Mouse (Mus musculus): ENCODE results near the gene Adgra1. TPM values are rescaled to one million over a fixed set of nuclear protein-coding genes. Genes with fewer than 3 reads are reported as not detected.

Adgra1 gene
- polyA plus RNA-seq, 1 experiment from 2014 or later = not detected

DNA sequence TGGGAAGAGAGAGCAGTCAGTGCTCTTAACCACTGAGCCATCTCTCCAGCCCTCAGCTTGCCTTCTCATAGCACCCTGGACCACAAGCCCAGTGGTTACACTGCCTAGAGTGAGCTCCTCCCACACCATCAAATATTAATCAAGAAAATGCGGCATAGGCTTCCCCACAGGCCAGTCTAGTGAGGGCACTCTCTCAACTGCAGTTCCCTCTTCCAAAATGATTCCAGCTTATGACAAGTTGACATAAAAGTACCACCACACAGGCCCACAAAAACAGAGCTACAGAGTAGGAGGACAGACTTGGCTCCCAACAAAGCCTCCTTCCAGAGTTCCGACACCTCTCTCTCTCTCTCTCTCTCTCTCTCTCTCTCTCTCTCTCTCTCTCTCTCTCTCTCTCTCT is 29.1 kb downstream of the Adgra1 start:
- Histone ChIP-seq H3K36me3 (ENCODE audit: control insufficient read depth, insufficient read depth, low read length) (no peaks in the 10 kb centered on the region), H3K4me2 (no peak overlapping the region), H3K9me3 (replicated peaks; ENCODE audit: control insufficient read depth, low read length) (no peaks in the 10 kb centered on the region), H3K4me1 (ENCODE audit: control insufficient read depth, insufficient read depth, low read length) (no peaks in the 10 kb centered on the region), H3K4me3 (ENCODE audit: low read depth, low read length) (no peak overlapping the region), H3K27ac (ENCODE audit: low read depth, low read length) (no peak overlapping the region), H3K27me3 (ENCODE audit: control insufficient read depth, insufficient read depth, low read length) (no peaks in the 10 kb centered on the region), H3K9ac (ENCODE audit: low read depth, low read length) (no peak overlapping the region)
- no peak for ATAC-seq (replicated peaks; ENCODE audit: insufficient number of reproducible peaks, low FRiP score, low TSS enrichment)
- 82% methylated on average over 2 of the region's 2 CpGs for WGBS (ENCODE audit: insufficient replicate concordance)

DNA sequence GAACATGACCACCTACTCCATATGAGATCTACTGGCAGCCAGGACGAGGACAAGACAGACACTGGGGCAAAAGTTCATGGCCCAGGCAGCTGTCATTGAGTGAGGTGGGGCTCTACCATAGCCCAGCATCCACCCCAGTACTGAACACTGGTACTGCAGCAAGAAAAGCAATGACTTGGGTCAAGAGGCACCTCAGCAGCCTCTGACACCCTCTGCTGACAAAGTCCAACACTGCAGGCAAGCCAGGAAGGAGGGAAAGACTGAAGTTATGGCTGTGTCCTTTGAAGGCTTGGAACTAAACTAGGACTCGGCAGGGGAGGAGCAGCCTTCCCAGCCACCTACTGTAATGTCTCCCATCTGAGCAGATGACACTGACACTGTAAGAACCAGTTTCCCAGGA is 30.3 kb downstream of the Adgra1 start:
- no peak overlapping the region for H3K9ac ChIP-seq (ENCODE audit: low read depth, low read length)
- no peak overlapping the region for H3K4me3 ChIP-seq (ENCODE audit: low read depth, low read length)
- no peak overlapping the region for H3K27ac ChIP-seq (ENCODE audit: low read depth, low read length)
- 35% methylated on average over 2 of the region's 2 CpGs for WGBS (ENCODE audit: insufficient replicate concordance)
- ATAC-seq (replicated peaks; ENCODE audit: insufficient number of reproducible peaks, low FRiP score, low TSS enrichment) = no peak
- no peaks in the 10 kb centered on the region for H3K9me3 ChIP-seq (replicated peaks; ENCODE audit: control insufficient read depth, low read length)
- H3K4me1 ChIP-seq (ENCODE audit: control insufficient read depth, insufficient read depth, low read length) = no peaks in the 10 kb centered on the region
- no peak overlapping the region for H3K4me2 ChIP-seq
- no peaks in the 10 kb centered on the region for H3K27me3 ChIP-seq (ENCODE audit: control insufficient read depth, insufficient read depth, low read length)
- H3K36me3 ChIP-seq (ENCODE audit: control insufficient read depth, insufficient read depth, low read length) = no peaks in the 10 kb centered on the region

DNA sequence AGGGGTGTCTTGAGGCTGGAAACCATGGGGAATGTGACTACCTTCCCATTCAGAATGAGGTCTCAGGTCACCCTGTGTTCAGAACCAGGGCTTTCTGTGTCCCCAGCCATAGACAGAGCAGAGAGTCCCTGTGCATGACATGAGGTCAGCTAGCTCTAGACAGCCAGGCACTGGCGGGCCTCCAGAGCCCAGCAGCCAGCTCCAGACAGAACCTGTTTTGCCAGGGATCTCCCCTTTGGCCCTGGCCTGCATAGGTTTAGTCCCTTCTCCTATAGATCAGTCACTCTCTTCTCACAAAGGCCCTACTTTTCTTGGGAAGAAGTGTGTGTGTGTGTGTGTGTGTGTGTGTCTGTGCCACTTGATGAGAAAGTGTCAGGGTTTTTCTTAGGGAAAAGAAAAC is 30.9 kb downstream of the Adgra1 start:
- Histone ChIP-seq H3K4me2 (no peak overlapping the region), H3K27ac (ENCODE audit: low read depth, low read length) (no peak overlapping the region), H3K4me3 (ENCODE audit: low read depth, low read length) (no peak overlapping the region), H3K27me3 (ENCODE audit: control insufficient read depth, insufficient read depth, low read length) (no peaks in the 10 kb centered on the region), H3K9me3 (replicated peaks; ENCODE audit: control insufficient read depth, low read length) (no peaks in the 10 kb centered on the region), H3K9ac (ENCODE audit: low read depth, low read length) (no peak overlapping the region), H3K4me1 (ENCODE audit: control insufficient read depth, insufficient read depth, low read length) (no peaks in the 10 kb centered on the region), H3K36me3 (ENCODE audit: control insufficient read depth, insufficient read depth, low read length) (no peaks in the 10 kb centered on the region)
- 52% methylated on average over 1 of the region's 1 CpGs for WGBS (ENCODE audit: insufficient replicate concordance)
- ATAC-seq (replicated peaks; ENCODE audit: insufficient number of reproducible peaks, low FRiP score, low TSS enrichment) = no peak

GRCm38 (mm10) chr7:139871014-139871413 is 37.0 kb downstream of the Adgra1 start:
- Histone ChIP-seq H3K27me3 (ENCODE audit: control insufficient read depth, insufficient read depth, low read length) (no peaks in the 10 kb centered on the region), H3K4me1 (ENCODE audit: control insufficient read depth, insufficient read depth, low read length) (no peaks in the 10 kb centered on the region), H3K9ac (ENCODE audit: low read depth, low read length) (no peak overlapping the region), H3K4me3 (ENCODE audit: low read depth, low read length) (no peak overlapping the region), H3K36me3 (ENCODE audit: control insufficient read depth, insufficient read depth, low read length) (no peaks in the 10 kb centered on the region), H3K4me2 (no peak overlapping the region), H3K9me3 (replicated peaks; ENCODE audit: control insufficient read depth, low read length) (no peaks in the 10 kb centered on the region), H3K27ac (ENCODE audit: low read depth, low read length) (no peak overlapping the region)
- ATAC-seq (replicated peaks; ENCODE audit: insufficient number of reproducible peaks, low FRiP score, low TSS enrichment) = no peak
- 86% methylated on average over 5 of the region's 5 CpGs for WGBS (ENCODE audit: insufficient replicate concordance)

DNA sequence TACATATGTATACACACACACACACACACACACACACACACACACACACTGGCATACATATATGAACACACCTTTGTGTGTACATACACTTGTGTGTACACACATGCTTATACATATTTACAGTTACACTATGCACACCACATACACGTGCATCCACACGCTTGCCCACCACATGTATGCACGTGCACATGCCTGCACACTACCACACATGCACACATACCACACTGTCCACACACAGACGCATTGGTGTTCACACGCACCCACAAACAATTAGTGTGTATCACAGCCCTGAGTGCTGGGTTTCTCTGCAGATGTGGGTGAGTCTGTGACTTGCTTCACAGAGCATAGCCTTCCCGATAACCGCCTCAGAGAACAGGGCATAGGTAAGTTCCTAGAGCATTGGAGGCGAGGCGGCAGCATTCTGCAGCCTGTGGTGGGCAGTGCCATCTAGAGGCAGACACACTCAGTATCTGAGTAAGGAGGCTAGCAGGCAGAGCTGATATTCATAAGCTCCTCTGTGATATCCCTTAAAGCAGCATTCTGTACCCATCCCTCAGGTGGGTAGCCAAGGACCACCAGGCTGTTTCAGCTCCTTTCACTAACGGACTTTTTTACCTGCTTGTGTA is 43.3 kb downstream of the Adgra1 start:
- WGBS (ENCODE audit: insufficient replicate concordance) = 65% methylated on average over 10 of the region's 10 CpGs
- Histone ChIP-seq H3K4me2 (no peak overlapping the region), H3K27ac (ENCODE audit: low read depth, low read length) (no peak overlapping the region), H3K9ac (ENCODE audit: low read depth, low read length) (no peak overlapping the region), H3K4me3 (ENCODE audit: low read depth, low read length) (no peak overlapping the region), H3K27me3 (ENCODE audit: control insufficient read depth, insufficient read depth, low read length) (peaks cover 2% of the 10 kb centered on the region; the same call in 1 of the 2 replicates), H3K36me3 (ENCODE audit: control insufficient read depth, insufficient read depth, low read length) (no peaks in the 10 kb centered on the region), H3K4me1 (ENCODE audit: control insufficient read depth, insufficient read depth, low read length) (no peaks in the 10 kb centered on the region), H3K9me3 (replicated peaks; ENCODE audit: control insufficient read depth, low read length) (no peaks in the 10 kb centered on the region)
- no peak for ATAC-seq (replicated peaks; ENCODE audit: insufficient number of reproducible peaks, low FRiP score, low TSS enrichment)

DNA sequence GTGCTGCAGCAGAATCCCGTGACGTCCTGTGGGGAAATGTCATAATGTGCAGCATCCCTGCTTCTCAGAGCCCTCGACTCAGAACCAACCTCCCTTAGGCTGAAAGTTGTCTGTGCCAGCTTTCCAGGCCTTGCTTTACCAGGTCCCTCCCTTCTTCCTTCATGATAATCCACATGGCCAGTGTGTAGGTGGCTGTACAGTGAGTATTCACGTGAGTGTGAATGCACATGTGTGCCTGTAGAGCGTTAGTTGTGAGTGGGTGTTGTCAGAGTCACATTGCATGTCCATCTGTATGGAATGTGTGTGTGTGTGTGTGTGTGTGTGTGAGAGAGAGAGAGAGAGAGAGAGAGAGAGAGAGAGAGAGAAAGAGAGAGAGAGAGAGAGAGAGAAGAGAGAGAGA is 44.1 kb downstream of the Adgra1 start:
- Histone ChIP-seq H3K36me3 (ENCODE audit: control insufficient read depth, insufficient read depth, low read length) (no peaks in the 10 kb centered on the region), H3K27ac (ENCODE audit: low read depth, low read length) (no peak overlapping the region)

GRCm38 (mm10) chr7:139878621-139879020 is 44.6 kb downstream of the Adgra1 start:
- Histone ChIP-seq H3K36me3 (ENCODE audit: control insufficient read depth, insufficient read depth, low read length) (no peaks in the 10 kb centered on the region), H3K27ac (ENCODE audit: low read depth, low read length) (no peak overlapping the region), H3K4me3 (ENCODE audit: low read depth, low read length) (no peak overlapping the region), H3K27me3 (ENCODE audit: control insufficient read depth, insufficient read depth, low read length) (peaks cover 2% of the 10 kb centered on the region; the same call in 1 of the 2 replicates), H3K4me2 (no peak overlapping the region), H3K9me3 (replicated peaks; ENCODE audit: control insufficient read depth, low read length) (no peaks in the 10 kb centered on the region), H3K4me1 (ENCODE audit: control insufficient read depth, insufficient read depth, low read length) (no peaks in the 10 kb centered on the region), H3K9ac (ENCODE audit: low read depth, low read length) (no peak overlapping the region)
- ATAC-seq (replicated peaks; ENCODE audit: insufficient number of reproducible peaks, low FRiP score, low TSS enrichment) = no peak
- 38% methylated on average over 6 of the region's 6 CpGs for WGBS (ENCODE audit: insufficient replicate concordance)

More for the DNA sequence above, 44.1 kb downstream of the Adgra1 start:
- no peak overlapping the region for H3K4me3 ChIP-seq (ENCODE audit: low read depth, low read length)
- peaks cover 2% of the 10 kb centered on the region; the same call in 1 of the 2 replicates for H3K27me3 ChIP-seq (ENCODE audit: control insufficient read depth, insufficient read depth, low read length)
- no peaks in the 10 kb centered on the region for H3K4me1 ChIP-seq (ENCODE audit: control insufficient read depth, insufficient read depth, low read length)
- ATAC-seq (replicated peaks; ENCODE audit: insufficient number of reproducible peaks, low FRiP score, low TSS enrichment) = no peak
- WGBS (ENCODE audit: insufficient replicate concordance) = 80% methylated on average over 5 of the region's 5 CpGs
- no peaks in the 10 kb centered on the region for H3K9me3 ChIP-seq (replicated peaks; ENCODE audit: control insufficient read depth, low read length)
- H3K9ac ChIP-seq (ENCODE audit: low read depth, low read length) = no peak overlapping the region
- H3K4me2 ChIP-seq = no peak overlapping the region

DNA sequence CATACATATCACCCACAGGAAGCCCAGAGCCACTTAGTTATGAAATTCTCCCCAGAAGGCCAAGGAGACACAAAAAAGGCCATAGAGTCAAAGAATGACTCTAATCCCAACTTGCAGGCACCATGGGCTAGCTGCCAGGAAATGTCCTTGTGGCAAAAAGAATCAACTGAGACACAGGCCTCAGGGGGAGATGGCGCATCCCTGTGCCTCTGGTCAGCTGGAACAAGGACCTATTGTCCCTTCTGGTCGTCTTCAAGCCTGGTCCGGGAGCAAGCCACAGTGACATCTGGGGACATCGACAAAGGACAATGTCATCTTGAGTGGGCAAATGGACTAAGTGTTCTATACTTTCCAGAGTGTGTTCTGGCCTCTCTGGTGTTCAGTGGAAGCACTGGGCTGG is 49.6 kb downstream of the Adgra1 start:
- Histone ChIP-seq H3K4me2 (no peak overlapping the region), H3K4me3 (ENCODE audit: low read depth, low read length) (no peak overlapping the region), H3K4me1 (ENCODE audit: control insufficient read depth, insufficient read depth, low read length) (no peaks in the 10 kb centered on the region), H3K9ac (ENCODE audit: low read depth, low read length) (no peak overlapping the region), H3K27me3 (ENCODE audit: control insufficient read depth, insufficient read depth, low read length) (peaks cover 2% of the 10 kb centered on the region; the same call in 1 of the 2 replicates), H3K27ac (ENCODE audit: low read depth, low read length) (no peak overlapping the region), H3K9me3 (replicated peaks; ENCODE audit: control insufficient read depth, low read length) (no peaks in the 10 kb centered on the region), H3K36me3 (ENCODE audit: control insufficient read depth, insufficient read depth, low read length) (no peaks in the 10 kb centered on the region)
- WGBS (ENCODE audit: insufficient replicate concordance) = 78% methylated on average over 4 of the region's 4 CpGs
- no peak for ATAC-seq (replicated peaks; ENCODE audit: insufficient number of reproducible peaks, low FRiP score, low TSS enrichment)

DNA sequence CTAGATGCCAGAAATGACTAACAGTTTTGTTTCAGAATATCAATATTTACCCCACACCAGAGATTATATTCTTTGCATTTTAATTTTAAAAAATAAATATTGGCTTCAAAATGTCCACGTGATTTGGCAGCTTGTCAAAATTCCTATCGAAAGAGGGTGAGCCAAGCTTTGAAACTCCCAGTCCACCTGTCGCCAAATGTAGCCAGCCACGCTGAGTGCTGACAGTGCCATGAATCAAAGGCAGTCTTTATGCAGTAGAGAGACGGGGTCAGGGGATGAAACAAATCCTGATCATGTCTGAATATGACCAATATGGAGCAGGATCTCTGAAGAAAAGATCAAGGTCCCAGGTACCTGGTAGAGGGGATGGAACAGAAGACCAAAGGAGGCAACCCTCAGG is 57.8 kb downstream of the Adgra1 start:
- WGBS (ENCODE audit: insufficient replicate concordance) = 68% methylated on average over 5 of the region's 5 CpGs
- no peak overlapping the region for H3K4me2 ChIP-seq
- no peak for ATAC-seq (replicated peaks; ENCODE audit: insufficient number of reproducible peaks, low FRiP score, low TSS enrichment)
- no peaks in the 10 kb centered on the region for H3K9me3 ChIP-seq (replicated peaks; ENCODE audit: control insufficient read depth, low read length)
- H3K27ac ChIP-seq (ENCODE audit: low read depth, low read length) = no peak overlapping the region
- H3K4me1 ChIP-seq (ENCODE audit: control insufficient read depth, insufficient read depth, low read length) = no peaks in the 10 kb centered on the region
- no peak overlapping the region for H3K4me3 ChIP-seq (ENCODE audit: low read depth, low read length)
- H3K9ac ChIP-seq (ENCODE audit: low read depth, low read length) = no peak overlapping the region
- no peaks in the 10 kb centered on the region for H3K36me3 ChIP-seq (ENCODE audit: control insufficient read depth, insufficient read depth, low read length)
- H3K27me3 ChIP-seq (ENCODE audit: control insufficient read depth, insufficient read depth, low read length) = peaks cover 43% of the 10 kb centered on the region

Measured in heart, embryonic 11.5 days (tissue).